Mouse (Mus musculus): ENCODE measurements around the gene Eva1b.
"Not testable (repeated sequence)": the region's sequence is repeated elsewhere in the genome, so short reads cannot be mapped to it uniquely, and the experiment has no call there.

DNA sequence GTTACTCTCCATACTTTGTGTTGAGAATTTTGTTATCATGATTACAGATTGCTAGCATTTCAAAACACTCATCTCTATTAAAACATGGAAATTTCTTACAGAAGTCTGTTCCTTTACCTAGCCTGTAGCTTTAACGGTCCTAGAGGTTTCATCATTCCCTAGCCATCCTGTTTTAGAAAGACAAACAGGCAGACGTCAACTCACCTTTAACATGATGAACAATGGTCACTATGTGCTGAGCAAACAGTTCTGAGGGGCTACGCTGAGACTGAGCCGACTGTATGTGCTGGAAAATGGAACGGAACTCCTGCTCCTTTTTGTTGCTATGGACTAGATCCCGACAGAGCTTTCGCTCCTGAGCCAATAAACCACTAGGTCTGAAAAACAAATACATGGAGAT lies 28.4 kb downstream of the Eva1b start:
- TF ChIP-seq CTCF, EP300 (IDR thresholded peaks at IDR 0.05): not testable (repeated sequence)

Measured in lung, postnatal 0 days (tissue).